Mouse (Mus musculus) bone marrow, adult 2 months (tissue): ENCODE results near the gene Fry.

Source experiments
- CTCF ChIP-seq: fragments of 200-500 bp; IDR thresholded peaks from 2 replicates; pipeline ENCODE4 v1.5.1; 2011; ENCODE audit warnings: low read length, control low read depth; ENCODE audit not compliant: control insufficient read depth, insufficient read depth
- POLR2A ChIP-seq: fragments of 200-500 bp; IDR thresholded peaks from 2 replicates; pipeline ENCODE4 v1.6.1; 2011; ENCODE audit warnings: low read depth, mild to moderate bottlenecking, control low read depth, low read length, borderline replicate concordance; ENCODE audit not compliant: control insufficient read depth

DNA sequence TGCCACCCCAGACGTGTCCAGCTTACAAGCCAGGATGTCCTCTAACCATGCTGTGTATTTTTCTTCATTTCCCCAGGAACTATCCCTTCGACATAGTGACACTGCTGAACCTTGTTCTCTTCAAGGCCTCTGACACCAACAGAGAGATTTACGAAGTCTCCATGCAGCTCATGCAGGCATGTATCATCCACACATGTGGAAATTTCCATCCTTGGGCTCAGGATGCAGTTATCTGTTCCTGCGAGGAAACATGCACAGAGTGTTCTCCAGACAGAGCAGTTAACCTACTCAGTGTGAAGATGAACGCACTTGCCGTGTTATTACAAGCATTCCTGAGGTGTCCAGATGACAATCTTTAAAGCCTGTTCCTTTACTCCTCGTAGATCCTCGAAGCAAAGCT is 286.4 kb downstream of the Fry start:
- no peak for TF ChIP-seq CTCF
- no peak for TF ChIP-seq POLR2A
